Mouse (Mus musculus) heart, embryonic 10.5 days (tissue): ENCODE measurements around the gene Tmem179. TPM values are rescaled to one million over a fixed set of nuclear protein-coding genes. Genes with fewer than 3 reads are reported as not detected.
A peak's percentile ranks its signal among the peaks of the same experiment; 100 is the strongest.

Experiments
- DNase-seq: peaks from one replicate; pipeline ENCODE4 v3.0.0-alpha.2; 2017; ENCODE audit warnings: low spot score
- H3K27ac ChIP-seq: fragments of 300-500 bp; sonication (generic); 2 replicates; pipeline ENCODE4 v1.5.1; 2016; ENCODE audit warnings: mild to moderate bottlenecking
- H3K27me3 ChIP-seq: fragments of 300-500 bp; sonication (generic); 2 replicates; pipeline ENCODE4 v1.6.1; 2016; ENCODE audit warnings: mild to moderate bottlenecking; ENCODE audit not compliant: poor library complexity, insufficient read depth, severe bottlenecking
- H3K36me3 ChIP-seq: fragments of 300-500 bp; sonication (generic); 2 replicates; pipeline ENCODE4 v1.6.1; 2016; ENCODE audit warnings: mild to moderate bottlenecking, moderate library complexity
- H3K4me1 ChIP-seq: fragments of 300-500 bp; sonication (generic); 2 replicates; pipeline ENCODE4 v1.6.1; 2016; ENCODE audit warnings: mild to moderate bottlenecking
- H3K4me3 ChIP-seq: fragments of 300-500 bp; sonication (generic); 2 replicates; pipeline ENCODE4 v1.5.1; 2016; ENCODE audit warnings: mild to moderate bottlenecking, moderate library complexity
- H3K9me3 ChIP-seq: fragments of 300-500 bp; sonication (generic); 2 replicates; pipeline ENCODE4 v1.6.1; 2016; ENCODE audit warnings: mild to moderate bottlenecking, moderate library complexity
- WGBS: fragments of 180-500 bp; shearing (Covaris S2); methylation state at CpG from one replicate; pipeline ENCODE4 v1.1.7; 2016; 5-methylcytosine and 5-hydroxymethylcytosine counted together
- polyA plus RNA-seq: library from polyadenylated mRNA; unstranded; fragments of >200 nt; fragmentation: Nextera tagmentation; extraction: Ambion mirVana; gene quantifications from 2 replicates; pipeline ENCODE4 v1.2.1, GENCODE M21; 2016

Tmem179 gene
- 1.2 and 1.5 TPM in 2 replicates for polyA plus RNA-seq

GRCm38 (mm10) chr12:112516697-112517337 is at the start of gene Tmem179:
Gene Tmem179, minus strand, starts transcription at chr12:112516747.
- H3K27ac ChIP-seq: peak within 1 kb of the TSS; percentile 52; the same call in 1 of the 2 replicates
- H3K4me3 ChIP-seq: peak within 1 kb of the TSS; percentile 9; the same call in 1 of the 2 replicates
- DNase-seq: peak; percentile 84
- 20% methylated on average over 14 of the region's 14 CpGs for WGBS
- H3K4me1 ChIP-seq: peaks cover 32% of the 10 kb centered on the region
- H3K9me3 ChIP-seq: no peaks in the 10 kb centered on the region
- no peaks in the 10 kb centered on the region for H3K36me3 ChIP-seq
- peaks cover 28% of the 10 kb centered on the region; the same call in 1 of the 2 replicates for H3K27me3 ChIP-seq

GRCm38 (mm10) chr12:112563011-112563410 is 46.5 kb upstream of the Tmem179 start:
- Histone ChIP-seq H3K27ac (no peak overlapping the region), H3K27me3 (peaks cover 12% of the 10 kb centered on the region; the same call in 1 of the 2 replicates), H3K4me1 (peaks cover 16% of the 10 kb centered on the region), H3K36me3 (no peaks in the 10 kb centered on the region), H3K4me3 (no peak overlapping the region), H3K9me3 (no peaks in the 10 kb centered on the region)
- WGBS: 84% methylated on average over 6 of the region's 6 CpGs
- DNase-seq: no peak

- no peaks in the 10 kb centered on the region for H3K36me3 ChIP-seq
- H3K27me3 ChIP-seq: peaks cover 12% of the 10 kb centered on the region; the same call in 1 of the 2 replicates
- 65% methylated on average over 5 of the region's 5 CpGs for WGBS
- no peak for DNase-seq
- H3K4me3 ChIP-seq: no peak overlapping the region
- H3K4me1 ChIP-seq: peaks cover 16% of the 10 kb centered on the region
- no peaks in the 10 kb centered on the region for H3K9me3 ChIP-seq
- H3K27ac ChIP-seq: no peak overlapping the region
Observed at GRCm38 (mm10) chr12:112562462-112562861, 45.9 kb upstream of the Tmem179 start.

- Histone ChIP-seq H3K27me3 (peaks cover 9% of the 10 kb centered on the region; the same call in 1 of the 2 replicates), H3K9me3 (no peaks in the 10 kb centered on the region), H3K4me3 (no peak overlapping the region), H3K27ac (no peak overlapping the region), H3K36me3 (no peaks in the 10 kb centered on the region), H3K4me1 (peaks cover 16% of the 10 kb centered on the region)
- WGBS: 75% methylated on average over 3 of the region's 3 CpGs
- no peak for DNase-seq
Observed at GRCm38 (mm10) chr12:112561163-112561562, 44.6 kb upstream of the Tmem179 start.

GRCm38 (mm10) chr12:112560176-112560797 is 43.7 kb upstream of the Tmem179 start:
- H3K9me3 ChIP-seq: no peaks in the 10 kb centered on the region
- 41% methylated on average over 5 of the region's 5 CpGs for WGBS
- H3K4me3 ChIP-seq: no peak overlapping the region
- DNase-seq: no peak
- H3K27me3 ChIP-seq: peaks cover 16% of the 10 kb centered on the region; the same call in 1 of the 2 replicates
- H3K27ac ChIP-seq: peak overlapping the region; percentile 53
- H3K4me1 ChIP-seq: peaks cover 16% of the 10 kb centered on the region
- no peaks in the 10 kb centered on the region for H3K36me3 ChIP-seq

- Histone ChIP-seq H3K9me3 (no peaks in the 10 kb centered on the region), H3K36me3 (no peaks in the 10 kb centered on the region), H3K4me3 (no peak overlapping the region), H3K27me3 (peaks cover 16% of the 10 kb centered on the region; the same call in 1 of the 2 replicates), H3K27ac (peak overlapping the region; percentile 53; the same call in 1 of the 2 replicates), H3K4me1 (peaks cover 16% of the 10 kb centered on the region)
- DNase-seq: no peak
- 60% methylated on average over 6 of the region's 6 CpGs for WGBS
Observed at GRCm38 (mm10) chr12:112559671-112560070, 43.1 kb upstream of the Tmem179 start.

- Histone ChIP-seq H3K4me1 (peaks cover 16% of the 10 kb centered on the region), H3K36me3 (no peaks in the 10 kb centered on the region), H3K4me3 (no peak overlapping the region), H3K9me3 (no peaks in the 10 kb centered on the region), H3K27me3 (peaks cover 16% of the 10 kb centered on the region; the same call in 1 of the 2 replicates), H3K27ac (peak overlapping the region; percentile 44; the same call in 1 of the 2 replicates)
- no peak for DNase-seq
- 44% methylated on average over 3 of the region's 3 CpGs for WGBS
Observed at GRCm38 (mm10) chr12:112559231-112559630, 42.7 kb upstream of the Tmem179 start.

GRCm38 (mm10) chr12:112557219-112557618 is 40.7 kb upstream of the Tmem179 start:
- Histone ChIP-seq H3K27me3 (peaks cover 29% of the 10 kb centered on the region; the same call in 1 of the 2 replicates), H3K4me1 (peaks cover 24% of the 10 kb centered on the region), H3K36me3 (no peaks in the 10 kb centered on the region), H3K9me3 (no peaks in the 10 kb centered on the region), H3K4me3 (no peak overlapping the region), H3K27ac (no peak overlapping the region)
- WGBS: 83% methylated on average over 5 of the region's 5 CpGs
- no peak for DNase-seq

- Histone ChIP-seq H3K4me3 (no peak overlapping the region), H3K27ac (0 out of 2 replicates have a peak overlapping the region, but pooled peaks have one; percentile 22), H3K36me3 (no peaks in the 10 kb centered on the region), H3K9me3 (no peaks in the 10 kb centered on the region), H3K27me3 (peaks cover 29% of the 10 kb centered on the region; the same call in 1 of the 2 replicates), H3K4me1 (peaks cover 30% of the 10 kb centered on the region)
- DNase-seq: no peak
- whole genome bisulfite sequencing: 64% methylated on average over 9 of the region's 9 CpGs
Observed at GRCm38 (mm10) chr12:112556531-112557060, 40.0 kb upstream of the Tmem179 start.

GRCm38 (mm10) chr12:112554900-112555299 is 38.4 kb upstream of the Tmem179 start:
- Histone ChIP-seq H3K27me3 (peaks cover 29% of the 10 kb centered on the region; the same call in 1 of the 2 replicates), H3K36me3 (no peaks in the 10 kb centered on the region), H3K4me1 (peaks cover 23% of the 10 kb centered on the region), H3K9me3 (no peaks in the 10 kb centered on the region), H3K4me3 (no peak overlapping the region), H3K27ac (no peak overlapping the region)
- DNase-seq: no peak
- 44% methylated on average over 12 of the region's 12 CpGs for WGBS

GRCm38 (mm10) chr12:112552520-112552919 is 36.0 kb upstream of the Tmem179 start:
- Histone ChIP-seq H3K9me3 (no peaks in the 10 kb centered on the region), H3K36me3 (no peaks in the 10 kb centered on the region), H3K4me1 (peaks cover 14% of the 10 kb centered on the region; the same call in 1 of the 2 replicates), H3K4me3 (no peak overlapping the region), H3K27ac (0 out of 2 replicates have a peak overlapping the region, but pooled peaks have one; percentile 1), H3K27me3 (peaks cover 22% of the 10 kb centered on the region; the same call in 1 of the 2 replicates)
- 56% methylated on average over 5 of the region's 5 CpGs for WGBS
- DNase-seq: no peak

GRCm38 (mm10) chr12:112551861-112552375 is 35.4 kb upstream of the Tmem179 start:
- 10% methylated on average over 13 of the region's 13 CpGs for WGBS
- Histone ChIP-seq H3K4me3 (no peak overlapping the region), H3K36me3 (no peaks in the 10 kb centered on the region), H3K27ac (0 out of 2 replicates have a peak overlapping the region, but pooled peaks have one; percentile 1), H3K27me3 (peaks cover 22% of the 10 kb centered on the region; the same call in 1 of the 2 replicates), H3K4me1 (peaks cover 14% of the 10 kb centered on the region; the same call in 1 of the 2 replicates), H3K9me3 (no peaks in the 10 kb centered on the region)
- peak; percentile 94 for DNase-seq
